Mouse (Mus musculus) myocyte (in vitro differentiated cells): ENCODE measurements at regions not wholly inside any gene's neighbourhood (a gene's known extent, or its start where the extent isn't known, plus 50 kb on each side); places are given as distances from the start of the nearest gene placed in this dataset.
A peak's percentile ranks its signal among the peaks of the same experiment; 100 is the strongest.

Experiments used
- H3K27me3 ChIP-seq: one replicate; pipeline ENCODE4 v1.6.1; 2011; ENCODE audit not compliant: control insufficient read depth, insufficient read depth, insufficient read length
- H3K36me3 ChIP-seq: one replicate; pipeline ENCODE4 v1.6.1; 2011; ENCODE audit not compliant: control insufficient read depth, insufficient read depth
- H3K4me2 ChIP-seq: one replicate; pipeline ENCODE4 v1.6.1; 2011; ENCODE audit warnings: low read depth, control low read depth
- H3K4me3 ChIP-seq: one replicate; pipeline ENCODE4 v1.5.1; 2011; ENCODE audit warnings: mild to moderate bottlenecking, control low read depth, moderate library complexity
- H3K79me2 ChIP-seq: one replicate; pipeline ENCODE4 v1.6.1; 2011; ENCODE audit not compliant: control insufficient read depth, insufficient read depth
- H3ac ChIP-seq: one replicate; pipeline ENCODE4 v1.6.1; 2011; ENCODE audit not compliant: control insufficient read depth, insufficient read length
- CEBPB ChIP-seq: IDR thresholded peaks from 2 replicates; pipeline ENCODE4 v1.6.1; 2011; ENCODE audit warnings: mild to moderate bottlenecking, moderate library complexity; ENCODE audit not compliant: poor library complexity, insufficient read depth, severe bottlenecking
- E2F4 ChIP-seq: IDR thresholded peaks from one replicate; pipeline ENCODE4 v1.6.1; 2011; ENCODE audit warnings: mild to moderate bottlenecking, control low read depth, moderate library complexity; ENCODE audit not compliant: insufficient read depth
- MAX ChIP-seq: IDR thresholded peaks from one replicate; pipeline ENCODE4 v1.6.1; 2011; ENCODE audit warnings: low read depth, mild to moderate bottlenecking, control low read depth
- MYOD1 ChIP-seq, 3 experiments: IDR thresholded peaks; one replicate each; pipeline ENCODE4 v1.6.1; 2011; ENCODE audit warnings: control low read depth in 2 of 3, low read depth in 2 of 3, mild to moderate bottlenecking in 2 of 3, moderate library complexity in 1 of 3; ENCODE audit not compliant: insufficient read length in 2 of 3, control insufficient read depth in 1 of 3
- MYOG ChIP-seq, 3 experiments: IDR thresholded peaks; one replicate each; pipeline ENCODE4 v1.6.1; 2011; ENCODE audit warnings: control low read depth in 2 of 3, low read depth in 2 of 3, mild to moderate bottlenecking in 2 of 3; ENCODE audit not compliant: insufficient read length in 2 of 3, control insufficient read depth in 1 of 3, insufficient read depth in 1 of 3
- POLR2A ChIP-seq: IDR thresholded peaks from one replicate; pipeline ENCODE4 v1.6.1; 2011; ENCODE audit warnings: low read depth, mild to moderate bottlenecking, control low read depth, moderate library complexity; ENCODE audit not compliant: insufficient read length
- POLR2AphosphoS2 ChIP-seq: IDR thresholded peaks from one replicate; pipeline ENCODE4 v1.6.1; 2011; ENCODE audit warnings: low read depth, control low read depth; ENCODE audit not compliant: insufficient read length
- REST ChIP-seq: IDR thresholded peaks from one replicate; pipeline ENCODE4 v1.6.1; 2011; ENCODE audit warnings: mild to moderate bottlenecking, control low read depth, moderate library complexity; ENCODE audit not compliant: insufficient read depth, insufficient read length
- SRF ChIP-seq: IDR thresholded peaks from one replicate; pipeline ENCODE4 v1.6.1; 2011; ENCODE audit warnings: low read depth; ENCODE audit not compliant: control insufficient read depth, insufficient read length
- TCF12 ChIP-seq: IDR thresholded peaks from one replicate; pipeline ENCODE4 v1.6.1; 2011; ENCODE audit warnings: mild to moderate bottlenecking, control low read depth; ENCODE audit not compliant: poor library complexity, insufficient read depth, severe bottlenecking
- TCF3 ChIP-seq: IDR thresholded peaks from one replicate; pipeline ENCODE4 v1.6.1; 2011; ENCODE audit warnings: low read depth, control low read depth; ENCODE audit not compliant: insufficient read length
- USF1 ChIP-seq: IDR thresholded peaks from one replicate; pipeline ENCODE4 v1.6.1; 2011; ENCODE audit warnings: low read depth, mild to moderate bottlenecking, control low read depth, moderate library complexity

DNA sequence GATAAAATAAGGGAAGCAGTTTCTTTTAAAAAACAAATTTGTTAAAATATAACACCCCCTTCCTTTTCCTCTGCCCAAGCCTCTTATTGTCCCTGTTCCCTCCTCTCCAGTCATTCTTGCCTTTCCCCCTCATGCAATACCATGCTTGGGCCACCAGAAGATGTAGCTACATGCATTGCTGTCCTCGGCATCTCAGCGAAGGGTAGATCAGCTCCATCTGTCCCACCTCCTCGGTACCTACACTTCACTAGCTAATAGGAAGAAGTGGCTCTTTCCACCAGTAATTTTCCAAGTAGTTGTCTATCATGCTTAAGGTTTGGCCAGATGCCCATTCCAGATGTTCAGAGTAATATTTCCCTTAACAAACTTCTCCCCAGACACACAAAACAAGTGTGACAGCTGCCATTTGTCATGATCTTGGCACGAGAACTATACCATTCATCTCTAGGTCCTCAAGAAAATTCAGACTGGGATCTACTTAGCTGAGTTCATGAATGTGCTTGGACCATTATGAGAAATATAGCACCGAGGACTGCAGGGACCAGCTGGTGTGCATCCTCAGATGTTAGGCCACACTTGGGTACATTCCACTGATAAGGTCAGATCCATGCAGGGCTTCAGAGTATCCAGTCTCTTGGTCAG lies 198.7 kb upstream of the Tnp1 start:
- H3K36me3 ChIP-seq, result no peaks in the 10 kb centered on the region
- no peaks in the 10 kb centered on the region for H3K79me2 ChIP-seq
- no peak for TF ChIP-seq MAX
- TF ChIP-seq POLR2AphosphoS2, result no peak
- TF ChIP-seq SRF, result no peak
- no peak for TF ChIP-seq TCF12
- TF ChIP-seq USF1, result no peak
- no peak for TF ChIP-seq TCF3
- TF ChIP-seq MYOD1 (IDR thresholded peaks at IDR 0.05; ENCODE audit: control insufficient read depth in 1 of 3, insufficient read length in 2 of 3, low read depth in 2 of 3), result no peak
- no peak for TF ChIP-seq MYOG (IDR thresholded peaks at IDR 0.05; ENCODE audit: control insufficient read depth in 1 of 3, insufficient read depth in 1 of 3, insufficient read length in 2 of 3, low read depth in 2 of 3)
- TF ChIP-seq E2F4, result no peak
- no peak for TF ChIP-seq CEBPB
- TF ChIP-seq REST, result no peak
- no peak for TF ChIP-seq POLR2A
- H3K4me2 ChIP-seq, result no peak overlapping the region
- H3K4me3 ChIP-seq, result no peak overlapping the region
- no peaks in the 10 kb centered on the region for H3K27me3 ChIP-seq
- H3ac ChIP-seq, result no peak overlapping the region

DNA sequence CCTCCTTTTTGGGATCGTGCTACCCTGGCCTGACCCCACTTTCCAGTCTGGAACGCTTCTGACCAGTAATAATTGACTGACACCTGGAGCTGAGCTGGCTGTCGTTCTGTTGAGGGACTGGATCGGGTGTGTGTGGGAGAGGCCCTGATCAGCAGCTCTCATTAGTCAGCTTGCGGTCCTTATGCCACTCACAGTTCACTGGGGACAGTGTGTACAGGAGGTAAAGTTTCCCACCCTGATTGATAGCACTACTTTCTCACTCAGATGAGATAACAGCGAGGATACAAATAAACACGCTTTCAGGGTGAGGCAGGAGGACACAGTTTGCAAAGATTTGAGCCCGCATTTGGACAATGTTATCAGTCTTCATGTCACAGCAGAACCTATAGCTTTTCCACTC lies 191.7 kb upstream of the Tnp1 start:
- no peaks in the 10 kb centered on the region for H3K36me3 ChIP-seq
- TF ChIP-seq MYOG (IDR thresholded peaks at IDR 0.05; ENCODE audit: control insufficient read depth in 1 of 3, insufficient read depth in 1 of 3, insufficient read length in 2 of 3, low read depth in 2 of 3) (no peak), E2F4 (no peak), USF1 (no peak), POLR2AphosphoS2 (no peak), CEBPB (no peak), POLR2A (no peak), MYOD1 (IDR thresholded peaks at IDR 0.05; ENCODE audit: control insufficient read depth in 1 of 3, insufficient read length in 2 of 3, low read depth in 2 of 3) (no peak), TCF12 (no peak), TCF3 (no peak), REST (no peak), SRF (no peak), MAX (no peak)
- no peaks in the 10 kb centered on the region for H3K79me2 ChIP-seq
- H3ac ChIP-seq, result no peak overlapping the region
- no peak overlapping the region for H3K4me2 ChIP-seq
- no peak overlapping the region for H3K4me3 ChIP-seq
- H3K27me3 ChIP-seq, result no peaks in the 10 kb centered on the region

DNA sequence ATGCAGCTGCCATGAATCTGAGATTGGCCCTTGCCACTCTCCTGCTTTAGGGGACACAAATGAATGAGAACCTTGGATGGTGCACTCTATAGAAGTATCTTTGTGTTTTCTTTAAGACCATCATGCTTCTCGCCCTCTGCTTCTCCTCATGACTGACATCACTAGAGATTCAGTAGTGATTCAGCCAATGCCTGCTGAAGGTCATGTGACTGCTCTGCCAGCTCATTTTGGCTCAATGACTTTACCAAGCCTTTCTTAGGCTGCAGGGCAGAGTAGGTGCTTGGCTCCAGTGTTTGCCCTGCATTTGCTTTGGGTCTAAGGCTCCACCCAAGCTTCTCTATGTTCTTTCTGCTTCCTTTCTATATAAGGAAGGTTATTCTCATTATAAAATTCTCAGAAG lies 190.1 kb upstream of the Tnp1 start:
- Histone ChIP-seq H3K4me3 (no peak overlapping the region), H3K79me2 (no peaks in the 10 kb centered on the region), H3ac (no peak overlapping the region), H3K4me2 (no peak overlapping the region), H3K27me3 (no peaks in the 10 kb centered on the region), H3K36me3 (no peaks in the 10 kb centered on the region)
- peak; percentile 54 for TF ChIP-seq USF1
- no peak for TF ChIP-seq POLR2A

DNA sequence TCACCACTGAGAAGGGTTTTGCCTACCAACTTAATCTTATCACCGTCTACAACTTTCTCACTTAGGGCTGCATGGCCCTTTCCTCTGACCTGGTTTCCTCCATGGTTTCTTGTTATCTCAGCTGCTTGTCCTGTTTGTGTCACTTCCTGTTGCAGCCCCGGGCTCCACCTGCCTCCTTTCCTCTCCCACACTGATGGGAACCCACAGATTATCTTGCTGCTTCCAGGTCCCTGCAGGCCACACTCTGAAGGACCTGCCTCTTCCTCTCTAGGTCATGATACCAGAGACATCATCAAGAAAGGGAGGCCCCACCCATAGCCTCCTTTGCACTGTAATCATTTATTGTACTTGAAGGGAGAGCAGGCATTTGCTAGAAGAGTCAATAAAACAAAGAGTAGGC lies 184.4 kb upstream of the Tnp1 start:
- H3ac ChIP-seq, result no peak overlapping the region
- no peaks in the 10 kb centered on the region for H3K79me2 ChIP-seq
- H3K36me3 ChIP-seq, result no peaks in the 10 kb centered on the region
- TF ChIP-seq MYOD1 (IDR thresholded peaks at IDR 0.05; ENCODE audit: control insufficient read depth in 1 of 3, insufficient read length in 2 of 3, low read depth in 2 of 3) (peak in 1 of 3 experiments; percentile 4), TCF12 (no peak)
- no peaks in the 10 kb centered on the region for H3K27me3 ChIP-seq
- no peak overlapping the region for H3K4me2 ChIP-seq
- no peak overlapping the region for H3K4me3 ChIP-seq

DNA sequence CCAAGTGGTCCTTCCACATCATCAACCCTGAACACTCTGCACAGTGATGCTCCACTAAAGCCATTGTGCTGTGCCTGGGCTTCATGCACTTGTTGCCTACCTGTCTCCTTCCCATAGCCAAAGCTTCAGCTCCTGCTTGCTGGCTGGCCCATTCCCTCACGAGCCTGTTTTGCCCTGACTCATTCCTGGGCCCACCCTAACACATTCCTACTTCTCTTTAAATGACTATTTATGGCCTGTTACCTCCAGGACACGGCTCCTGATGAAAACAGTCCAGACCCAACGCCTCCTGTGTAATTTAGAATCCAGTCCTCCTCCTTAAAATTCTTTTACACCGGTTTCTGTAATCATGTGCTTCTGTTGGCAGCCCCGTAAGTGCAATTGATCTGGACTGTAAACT lies 175.1 kb upstream of the Tnp1 start:
- Histone ChIP-seq H3K4me3 (no peak overlapping the region), H3K79me2 (no peaks in the 10 kb centered on the region), H3K36me3 (no peaks in the 10 kb centered on the region), H3K4me2 (no peak overlapping the region), H3K27me3 (no peaks in the 10 kb centered on the region), H3ac (no peak overlapping the region)
- TF ChIP-seq POLR2AphosphoS2, result no peak
- TF ChIP-seq POLR2A, result no peak
- TF ChIP-seq MYOD1 (IDR thresholded peaks at IDR 0.05; ENCODE audit: control insufficient read depth in 1 of 3, insufficient read length in 2 of 3, low read depth in 2 of 3), result no peak
- no peak for TF ChIP-seq E2F4
- no peak for TF ChIP-seq MYOG (IDR thresholded peaks at IDR 0.05; ENCODE audit: control insufficient read depth in 1 of 3, insufficient read depth in 1 of 3, insufficient read length in 2 of 3, low read depth in 2 of 3)
- TF ChIP-seq SRF, result no peak
- TF ChIP-seq TCF3, result no peak
- TF ChIP-seq TCF12, result no peak
- no peak for TF ChIP-seq MAX
- no peak for TF ChIP-seq CEBPB
- no peak for TF ChIP-seq USF1
- no peak for TF ChIP-seq REST
